Mouse (Mus musculus) cortical plate, adult 2 months (tissue): ENCODE measurements around the gene Slc16a10. TPM values are rescaled to one million over a fixed set of nuclear protein-coding genes. Genes with fewer than 3 reads are reported as not detected.

ENCODE experiments used
- H3K27ac ChIP-seq: fragments of 200-500 bp; 2 replicates; pipeline ENCODE4 v1.5.1; 2012; ENCODE audit warnings: low read length, control low read depth, inconsistent platforms; ENCODE audit not compliant: insufficient read depth
- H3K4me1 ChIP-seq: fragments of 200-500 bp; 2 replicates; pipeline ENCODE4 v1.6.1; 2011; ENCODE audit warnings: low read length; ENCODE audit not compliant: control insufficient read depth, insufficient read depth
- H3K4me3 ChIP-seq: fragments of 200-500 bp; 2 replicates; pipeline ENCODE4 v1.5.1; 2011; ENCODE audit warnings: mild to moderate bottlenecking, low read length, control low read depth; ENCODE audit not compliant: insufficient read depth
- CTCF ChIP-seq: fragments of 200-500 bp; IDR thresholded peaks from 2 replicates; pipeline ENCODE4 v1.5.1; 2011; ENCODE audit warnings: mild to moderate bottlenecking, control low read depth, low read length; ENCODE audit not compliant: insufficient read depth; ENCODE audit errors: extremely low read depth
- POLR2A ChIP-seq: fragments of 200-500 bp; IDR thresholded peaks from 2 replicates; pipeline ENCODE4 v1.6.1; 2011; ENCODE audit warnings: mild to moderate bottlenecking, low read length, control low read depth; ENCODE audit not compliant: insufficient read depth; ENCODE audit errors: extremely low read depth
- polyA plus RNA-seq: library from polyadenylated mRNA; depleted of rRNA; stranded (reverse); fragments of >200 nt; gene quantifications from 2 replicates; pipeline ENCODE4 v1.2.3, GENCODE M21; 2012

Gene Slc16a10
- polyA plus RNA-seq, 1 experiment, result 3.0 TPM

DNA sequence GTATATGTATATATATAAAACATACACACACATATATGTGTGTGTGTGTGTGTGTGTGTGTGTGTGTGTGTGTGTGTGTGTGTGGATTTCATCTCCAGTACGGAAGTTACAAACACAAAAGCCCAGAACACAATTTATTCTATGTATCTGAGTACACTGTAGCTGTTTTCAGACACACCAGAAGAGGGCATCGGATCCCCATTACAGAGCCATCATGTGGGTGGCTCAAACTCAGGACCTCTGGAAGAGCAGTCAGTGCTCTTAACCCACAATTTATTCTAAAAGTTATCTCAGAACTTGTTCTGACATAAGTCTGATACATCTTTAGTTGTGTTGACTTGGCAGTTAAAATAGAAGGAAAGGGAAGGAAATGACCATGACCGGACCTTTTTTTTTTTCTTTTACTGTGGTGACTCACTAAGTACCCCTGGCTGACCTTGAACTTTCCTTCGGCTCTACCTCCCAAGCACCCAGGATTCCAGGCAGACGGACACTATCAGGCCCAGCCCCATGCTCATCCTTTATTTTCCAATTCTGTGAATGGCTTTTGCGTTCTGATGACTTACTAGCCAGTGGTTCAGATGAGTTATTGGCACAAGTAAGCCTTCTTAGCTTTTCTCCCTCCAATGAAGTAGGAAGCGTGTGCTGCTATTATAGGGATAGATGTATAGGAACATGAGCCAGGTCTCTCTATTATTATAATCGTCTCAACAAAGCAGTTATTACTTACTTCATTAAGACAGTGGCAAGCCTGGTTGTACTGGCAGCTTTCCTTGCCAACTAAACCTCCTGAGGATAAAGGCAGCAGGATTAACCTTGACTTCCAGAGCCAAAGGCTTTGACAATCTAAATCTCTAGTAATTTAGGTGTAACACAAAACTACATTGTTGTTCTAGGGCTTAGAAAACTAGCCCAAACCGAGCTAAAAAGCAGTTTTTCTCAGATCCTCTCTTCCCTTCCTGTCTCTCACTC, 6.0 kb downstream of the Slc16a10 start:
- no peaks in the 10 kb centered on the region for H3K4me1 ChIP-seq
- H3K4me3 ChIP-seq, result no peak overlapping the region
- no peak overlapping the region for H3K27ac ChIP-seq
- no peak for TF ChIP-seq CTCF
- TF ChIP-seq POLR2A, result no peak

DNA sequence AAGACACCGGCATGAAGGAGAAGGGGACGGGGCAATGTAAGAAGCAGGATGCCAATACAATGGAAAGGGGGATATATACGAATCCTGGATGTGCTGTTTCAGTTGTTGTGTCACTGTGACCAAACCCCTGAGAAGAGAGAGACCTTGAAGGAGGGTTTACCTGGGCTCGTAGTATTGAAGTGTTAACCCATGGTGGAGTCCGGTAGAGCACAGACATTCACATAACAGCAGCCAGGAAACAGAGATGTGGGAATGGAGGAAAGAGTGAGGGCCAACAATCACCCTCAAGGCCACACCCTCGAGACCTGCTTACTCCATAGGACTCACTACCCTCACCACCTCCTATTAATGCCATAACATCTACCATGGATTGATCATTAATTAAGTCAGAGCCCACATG, 7.2 kb downstream of the Slc16a10 start:
- no peak overlapping the region for H3K4me3 ChIP-seq
- no peak overlapping the region for H3K27ac ChIP-seq
- TF ChIP-seq CTCF (no peak), POLR2A (no peak)
- no peaks in the 10 kb centered on the region for H3K4me1 ChIP-seq

GRCm38 (mm10) chr10:40133636-40134035, 8.4 kb downstream of the Slc16a10 start:
- H3K27ac ChIP-seq, result no peak overlapping the region
- TF ChIP-seq CTCF (no peak), POLR2A (no peak)
- no peak overlapping the region for H3K4me3 ChIP-seq
- H3K4me1 ChIP-seq, result no peaks in the 10 kb centered on the region

DNA sequence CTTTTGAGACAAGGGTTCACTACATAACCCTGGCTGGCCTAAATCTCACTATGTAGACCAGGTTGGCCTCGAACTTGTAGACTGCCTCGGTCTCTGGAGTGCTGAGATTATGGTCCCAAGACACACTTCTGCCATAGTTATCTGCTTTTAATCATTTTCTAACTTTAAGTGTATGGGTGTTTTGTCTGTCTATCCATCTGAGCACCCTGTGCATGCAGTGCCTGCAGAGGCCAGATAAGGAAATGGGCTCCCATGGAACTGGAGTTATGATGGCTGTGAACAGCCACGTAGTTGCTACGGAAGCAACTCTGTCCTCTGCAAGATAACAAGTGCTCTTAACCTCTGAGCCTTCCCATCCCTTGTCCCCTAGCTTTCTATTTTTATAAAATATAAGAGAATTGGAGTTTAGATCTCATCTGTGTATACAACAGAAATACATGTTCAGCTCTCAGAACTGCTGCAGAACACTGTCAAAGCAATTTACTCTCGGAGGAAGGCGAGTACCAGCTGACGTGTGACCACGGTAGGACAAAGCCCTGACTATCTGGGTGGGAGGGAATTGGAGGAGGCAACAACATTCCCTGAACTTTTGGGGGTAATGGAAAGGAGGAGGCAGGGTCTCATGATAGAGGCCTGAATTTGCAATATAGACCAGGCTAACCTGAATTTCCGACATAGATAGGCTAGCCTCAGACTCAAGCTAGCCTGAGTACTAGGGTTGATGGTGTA, 10.2 kb downstream of the Slc16a10 start:
- no peak overlapping the region for H3K4me3 ChIP-seq
- no peak for TF ChIP-seq CTCF
- no peak for TF ChIP-seq POLR2A
- H3K4me1 ChIP-seq, result peaks cover 1% of the 10 kb centered on the region; the same call in 1 of the 2 replicates
- H3K27ac ChIP-seq, result no peak overlapping the region

GRCm38 (mm10) chr10:40130126-40130525, 11.9 kb downstream of the Slc16a10 start:
- no peak overlapping the region for H3K27ac ChIP-seq
- TF ChIP-seq POLR2A, result no peak
- no peak overlapping the region for H3K4me3 ChIP-seq
- H3K4me1 ChIP-seq, result peaks cover 1% of the 10 kb centered on the region; the same call in 1 of the 2 replicates

DNA sequence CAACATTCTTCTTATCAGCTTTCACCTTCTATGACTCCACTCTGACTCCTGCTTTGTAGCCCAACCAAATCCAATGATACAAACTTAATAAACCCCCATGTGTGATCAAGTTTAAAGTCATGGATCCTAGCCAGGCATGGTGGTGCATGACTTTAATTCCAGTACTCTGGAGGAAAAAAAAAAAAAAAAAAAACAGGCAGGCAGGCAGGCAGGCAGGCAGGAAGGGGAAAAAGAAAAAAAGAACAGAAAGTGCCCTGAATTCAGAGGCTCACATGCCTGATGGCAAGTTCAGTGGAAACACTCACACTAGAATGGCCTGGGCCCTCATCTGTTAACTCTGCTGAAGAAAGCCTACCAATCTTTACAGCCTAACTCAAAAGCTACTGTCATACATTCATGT, 12.9 kb downstream of the Slc16a10 start:
- peaks cover 1% of the 10 kb centered on the region; the same call in 1 of the 2 replicates for H3K4me1 ChIP-seq
- TF ChIP-seq CTCF (no peak), POLR2A (no peak)

GRCm38 (mm10) chr10:40128497-40128896, 13.6 kb downstream of the Slc16a10 start:
- H3K27ac ChIP-seq, result no peak overlapping the region
- peaks cover 1% of the 10 kb centered on the region; the same call in 1 of the 2 replicates for H3K4me1 ChIP-seq
- H3K4me3 ChIP-seq, result no peak overlapping the region
- TF ChIP-seq CTCF, result no peak
- TF ChIP-seq POLR2A, result no peak

More for the DNA sequence above, 12.9 kb downstream of the Slc16a10 start:
- no peak overlapping the region for H3K4me3 ChIP-seq
- no peak overlapping the region for H3K27ac ChIP-seq

DNA sequence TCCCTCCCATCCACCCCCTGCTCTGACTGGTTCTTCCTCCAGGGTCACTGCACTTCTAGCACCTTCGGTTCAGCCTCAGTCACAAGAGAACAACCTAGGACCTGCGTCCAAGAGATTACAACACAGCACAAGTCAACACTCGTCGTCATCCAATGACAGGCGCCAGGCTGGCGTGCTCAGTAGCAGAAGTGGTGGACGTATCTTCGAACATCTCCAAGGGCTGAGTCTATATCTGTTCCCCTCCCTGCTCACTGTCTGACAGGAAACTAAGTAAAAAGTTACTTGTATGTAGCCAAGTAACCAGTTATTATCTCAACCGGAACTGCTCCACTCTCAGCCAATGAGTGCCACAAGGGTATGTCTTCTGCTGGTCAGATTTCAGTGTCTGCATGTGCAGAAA, 16.9 kb downstream of the Slc16a10 start:
- no peak overlapping the region for H3K27ac ChIP-seq
- H3K4me1 ChIP-seq, result peaks cover 1% of the 10 kb centered on the region; the same call in 1 of the 2 replicates
- no peak overlapping the region for H3K4me3 ChIP-seq
- TF ChIP-seq CTCF (no peak), POLR2A (no peak)

DNA sequence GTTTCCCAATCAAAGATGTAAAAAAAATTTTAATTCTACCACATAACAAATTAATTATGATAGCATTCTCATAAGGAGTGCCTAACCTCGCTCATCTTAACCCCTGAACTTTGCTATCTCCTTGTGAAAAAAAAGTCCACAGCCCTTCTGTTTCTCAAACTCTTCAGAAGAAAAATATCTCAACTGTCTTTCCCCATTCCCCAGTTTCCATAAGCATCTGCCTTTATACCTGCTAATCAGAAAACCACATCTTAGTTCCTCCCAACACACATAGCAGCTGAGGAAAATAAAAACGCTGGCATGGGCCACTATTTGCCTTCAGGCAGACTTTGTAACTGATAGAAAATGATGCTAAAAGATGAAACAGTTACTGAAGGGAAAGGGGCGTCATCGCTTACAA, 17.5 kb downstream of the Slc16a10 start:
- Histone ChIP-seq H3K27ac (no peak overlapping the region), H3K4me1 (peaks cover 1% of the 10 kb centered on the region; the same call in 1 of the 2 replicates), H3K4me3 (no peak overlapping the region)
- TF ChIP-seq POLR2A, result no peak
- no peak for TF ChIP-seq CTCF
